In the genomic region with DNA sequence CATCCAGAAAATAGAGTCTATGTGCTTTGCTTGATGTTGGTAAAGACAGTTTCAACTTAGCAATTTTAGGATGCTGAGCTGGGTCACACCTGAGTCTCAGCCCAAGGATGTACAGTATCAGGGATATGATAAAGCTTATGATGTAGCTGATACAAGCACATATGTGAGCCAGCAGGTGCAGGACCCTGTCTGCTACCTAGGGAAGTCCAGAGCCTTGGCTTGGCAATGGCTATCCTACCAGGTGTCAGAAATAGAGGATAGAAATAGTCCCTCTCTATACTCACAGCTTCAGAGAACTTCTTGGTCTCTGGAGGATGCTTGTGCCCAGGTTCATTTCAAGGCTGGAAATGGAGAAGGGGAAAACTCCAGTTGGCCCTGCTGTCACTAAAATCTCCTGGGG, we compare ENCODE assay signal across 34 mouse cellular contexts.
"Had no signal": no experiment of that assay in that cellular context is flagged by ENCODE, and none has a peak within 500 bp of the region (broad histone marks: within the 10 kb centered on the region; RNA-seq: fewer than 3 reads in every experiment).

No protein-coding gene starts in this region.

- H3K4me1 ChIP-seq: heart, embryonic 10.5 days; heart, embryonic 12.5 days; heart, embryonic 13.5 days; heart, embryonic 15.5 days; hindbrain, embryonic 10.5 days; hindbrain, embryonic 12.5 days; hindbrain, embryonic 13.5 days; hindbrain, embryonic 15.5 days; intestine, embryonic 15.5 days; kidney, embryonic 15.5 days had no signal

- H3K4me3 ChIP-seq: heart, embryonic 10.5 days; heart, embryonic 12.5 days; heart, embryonic 13.5 days; heart, embryonic 15.5 days; hindbrain, embryonic 10.5 days; hindbrain, embryonic 12.5 days; hindbrain, embryonic 13.5 days; hindbrain, embryonic 15.5 days; intestine, embryonic 15.5 days; kidney, embryonic 15.5 days; layer of hippocampus, adult 2 months had no signal

- ATAC-seq: hindbrain, embryonic 16.5 days; hindbrain, postnatal 0 days; inflammation-experienced regulatory T-cells, adult 6 months; intestine, embryonic 15.5 days; intestine, embryonic 16.5 days; intestine, postnatal 0 days had no signal

- H3K9me3 ChIP-seq: heart, embryonic 10.5 days; heart, embryonic 13.5 days; hindbrain, embryonic 10.5 days; hindbrain, embryonic 12.5 days; hindbrain, embryonic 15.5 days; intestine, embryonic 15.5 days; kidney, embryonic 15.5 days had no signal

- DNase-seq: heart, postnatal 10 days; heart, postnatal 14 days; heart, postnatal 36 days; heart, postnatal 4 days; kidney, adult 11 months; kidney, adult 18-20 months; kidney, adult 2 months; kidney, adult 8-10 months; kidney, adult 9 months; kidney, postnatal 10 days; kidney, postnatal 14 days; kidney, postnatal 25 days; kidney, postnatal 36 days; kidney, postnatal 4 days; layer of hippocampus, adult 9-11 months; layer of hippocampus, postnatal 36 days had no signal

- H3K27ac ChIP-seq: heart, embryonic 10.5 days; heart, embryonic 13.5 days; heart, embryonic 15.5 days; hindbrain, embryonic 10.5 days; hindbrain, embryonic 12.5 days; hindbrain, embryonic 13.5 days; hindbrain, embryonic 14.5 days; hindbrain, embryonic 15.5 days; hindbrain, postnatal 0 days; intestine, embryonic 15.5 days; kidney, embryonic 15.5 days; kidney, postnatal 0 days; layer of hippocampus, adult 2 months had no signal

- H3K36me3 ChIP-seq: heart, embryonic 10.5 days; heart, embryonic 12.5 days; heart, embryonic 13.5 days; heart, embryonic 15.5 days; hindbrain, embryonic 10.5 days; hindbrain, embryonic 12.5 days; hindbrain, embryonic 13.5 days; hindbrain, embryonic 15.5 days; intestine, embryonic 15.5 days; kidney, embryonic 15.5 days had no signal

- H3K9ac ChIP-seq: heart, embryonic 12.5 days; heart, embryonic 13.5 days; heart, embryonic 15.5 days; hindbrain, embryonic 12.5 days; hindbrain, embryonic 13.5 days; hindbrain, embryonic 14.5 days; hindbrain, embryonic 15.5 days; intestine, embryonic 15.5 days; kidney, embryonic 15.5 days had no signal

- H3K27me3 ChIP-seq: heart, embryonic 12.5 days; heart, embryonic 13.5 days; heart, embryonic 15.5 days; hindbrain, embryonic 12.5 days; hindbrain, embryonic 13.5 days; hindbrain, embryonic 15.5 days; intestine, embryonic 15.5 days; kidney, embryonic 15.5 days had no signal

- H3K4me2 ChIP-seq: heart, embryonic 12.5 days; heart, embryonic 13.5 days; heart, embryonic 15.5 days; hindbrain, embryonic 12.5 days; hindbrain, embryonic 13.5 days; hindbrain, embryonic 14.5 days; hindbrain, embryonic 15.5 days; intestine, embryonic 15.5 days; kidney, embryonic 15.5 days had no signal
